Mouse (Mus musculus) adrenal gland, adult 8-10 months (tissue): ENCODE results near the gene Capn8. TPM values are rescaled to one million over a fixed set of nuclear protein-coding genes. Genes with fewer than 3 reads are reported as not detected.

Experiments
- DNase-seq: peaks from one replicate; pipeline ENCODE4 v3.0.0; 2022
- total RNA-seq, 4 experiments: library from RNA; stranded (reverse); gene quantifications; 2 replicates each; pipeline ENCODE4 v1.2.4; 2022

Capn8 gene
- total RNA-seq, 4 experiments from 2014 or later: 0.16 to 0.59 (median 0.19) TPM

DNA sequence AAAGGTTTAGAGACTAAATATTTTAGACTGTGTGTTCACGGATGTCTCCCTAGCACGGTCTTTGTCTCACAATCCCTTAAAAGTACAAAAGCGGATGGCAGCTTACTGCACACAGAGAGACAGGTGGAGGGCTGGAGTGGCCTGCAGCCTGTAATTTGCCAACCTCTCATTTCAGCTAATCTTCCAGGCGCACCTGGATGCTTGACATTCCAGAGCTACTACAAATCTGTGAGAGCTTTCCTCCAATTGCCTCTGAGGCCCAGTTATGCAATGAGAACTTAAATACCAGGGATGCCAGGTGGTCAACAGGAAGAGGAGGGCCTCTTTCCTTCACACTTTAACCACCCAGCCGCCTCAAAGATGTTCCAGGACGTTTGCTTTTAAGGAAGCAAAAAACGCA is 114.8 kb downstream of the Capn8 start:
- DNase-seq: no peak

Other genes with a start within 250 kb of the Capn8 start
- 10 to 100 TPM; 36.2 to 46.8 (median 38.1) TPM for gene Fbxo28, start 223.4 kb upstream of the Capn8 start, total RNA-seq
- gene Trp53bp2, start 155.8 kb upstream of the Capn8 start, total RNA-seq: 10 to 100 TPM; 21.5 to 30.6 (median 24.0) TPM
- 10 to 100 TPM; 53.3 to 96.0 (median 73.4) TPM for gene Capn2, start 47.4 kb upstream of the Capn8 start, total RNA-seq
- gene Ccdc185, start 184.2 kb downstream of the Capn8 start, total RNA-seq: not detected
- gene Susd4, start 198.9 kb downstream of the Capn8 start, total RNA-seq: 10 to 100 TPM in 1 of 4 experiments, 1 to 10 TPM in 3; 6.2 to 10.4 (median 7.4) TPM